8 mouse cellular contexts compared by ENCODE assay signal in the genomic region with DNA sequence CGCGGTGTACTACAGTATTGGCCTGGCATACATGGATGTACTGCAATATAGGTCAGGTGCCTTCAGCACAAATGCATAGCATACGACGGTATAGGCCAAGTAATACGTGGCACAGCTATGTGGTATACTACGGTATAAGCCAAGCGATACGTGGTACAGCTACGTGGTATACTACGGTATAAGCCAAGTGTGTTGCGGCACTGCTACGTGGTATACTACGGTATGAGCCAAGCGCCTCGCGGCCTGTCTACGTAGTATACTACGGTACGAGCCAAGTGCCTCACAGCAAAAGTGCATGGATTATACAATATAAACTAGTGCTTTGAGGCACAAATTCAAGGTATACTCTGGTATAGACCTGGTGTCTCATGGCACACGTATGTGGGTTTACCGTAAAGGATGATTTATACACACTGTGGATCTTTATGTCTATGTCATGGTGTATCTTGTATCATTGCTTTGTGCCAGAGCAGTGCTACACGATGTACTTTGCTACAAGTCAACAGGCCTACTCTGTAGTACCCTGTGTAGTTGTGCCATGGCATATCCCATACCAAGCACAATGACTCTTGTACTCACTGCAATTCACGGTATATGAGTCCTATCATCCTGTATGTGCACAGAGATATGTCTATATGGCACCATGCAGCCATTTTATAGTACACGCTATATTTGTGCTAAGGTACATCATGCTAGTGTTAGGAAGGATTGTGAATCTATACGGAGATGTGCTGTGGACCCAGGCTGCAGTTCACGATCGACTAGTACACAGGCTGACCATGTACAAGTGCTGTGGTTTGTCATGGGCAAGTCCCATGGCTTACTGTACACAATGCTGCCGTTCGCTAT.
DNase-seq lines count a peak whose midpoint lies in the region; ATAC-seq and TF ChIP-seq lines count a peak whose summit lies in the region.

No protein-coding gene starts in this region.

- no peak for DNase-seq in lung, postnatal 36 days
- DNase-seq in liver, embryonic 11.5 days (ENCODE audit: low spot score): no peak
- DNase-seq in stomach, postnatal 0 days (ENCODE audit: low spot score): no peak
- no peak for DNase-seq in spleen, adult 12 weeks (ENCODE audit: low spot score)
- no peak for DNase-seq in spleen, postnatal 4 days (ENCODE audit: low spot score in 2 of 2)
- no peak for DNase-seq in adipocyte (ENCODE audit: low spot score)

- peak overlapping the region; percentile 56 for H3K4me2 ChIP-seq in lung, embryonic 15.5 days
- peak overlapping the region; percentile 43 for H3K4me2 ChIP-seq in forebrain, embryonic 15.5 days (replicated peaks)
- H3K4me2 ChIP-seq in liver, embryonic 11.5 days: peak overlapping the region; percentile 59
- H3K4me2 ChIP-seq in stomach, postnatal 0 days (replicated peaks; ENCODE audit: low read depth): peak overlapping the region; percentile 43

- no peak for TF ChIP-seq CTCF in stomach, postnatal 0 days (IDR thresholded peaks at IDR 0.05; ENCODE audit: low read depth)

- TF ChIP-seq EP300 in stomach, postnatal 0 days (optimal IDR thresholded peaks at IDR 0.05): no peak

- WGBS in lung, embryonic 15.5 days: 56% methylated on average over 29 of the region's 29 CpGs
- 52% methylated on average over 29 of the region's 29 CpGs for WGBS in forebrain, embryonic 15.5 days
- WGBS in liver, embryonic 11.5 days: 59% methylated on average over 29 of the region's 29 CpGs
- 67% methylated on average over 29 of the region's 29 CpGs for WGBS in stomach, postnatal 0 days

- H3K9me3 ChIP-seq in lung, embryonic 15.5 days: peaks cover 24% of the 10 kb centered on the region
- H3K9me3 ChIP-seq in forebrain, embryonic 15.5 days: no peaks in the 10 kb centered on the region
- H3K9me3 ChIP-seq in liver, embryonic 11.5 days (ENCODE audit: control insufficient read depth, low read length): peaks cover 11% of the 10 kb centered on the region; the same call in 1 of the 2 replicates
- 0 out of 2 replicates have a peak, but pooled peaks cover 4% of the 10 kb centered on the region for H3K9me3 ChIP-seq in stomach, postnatal 0 days (ENCODE audit: control insufficient read depth, low read length)

- no peaks in the 10 kb centered on the region for H3K36me3 ChIP-seq in lung, embryonic 15.5 days
- H3K36me3 ChIP-seq in forebrain, embryonic 15.5 days: no peaks in the 10 kb centered on the region
- H3K36me3 ChIP-seq in liver, embryonic 11.5 days (ENCODE audit: control insufficient read depth, insufficient read depth, low read length): no peaks in the 10 kb centered on the region
- no peaks in the 10 kb centered on the region for H3K36me3 ChIP-seq in stomach, postnatal 0 days (ENCODE audit: control insufficient read depth, insufficient read depth, low read length)

- peaks cover 34% of the 10 kb centered on the region for H3K4me1 ChIP-seq in lung, embryonic 15.5 days
- H3K4me1 ChIP-seq in forebrain, embryonic 15.5 days: no peaks in the 10 kb centered on the region
- H3K4me1 ChIP-seq in liver, embryonic 11.5 days (replicated peaks; ENCODE audit: control insufficient read depth, insufficient read depth, low read length): peaks cover 22% of the 10 kb centered on the region
- peaks cover 3% of the 10 kb centered on the region for H3K4me1 ChIP-seq in stomach, postnatal 0 days (replicated peaks; ENCODE audit: control insufficient read depth, insufficient read depth)

- peak; percentile 55; the same call in 1 of the 2 replicates for ATAC-seq in lung, embryonic 15.5 days (ENCODE audit: borderline replicate concordance, extremely low read depth, low FRiP score, low TSS enrichment)
- ATAC-seq in forebrain, embryonic 15.5 days (replicated peaks): no peak
- peak; percentile 75 for ATAC-seq in liver, embryonic 11.5 days (replicated peaks; ENCODE audit: low FRiP score)
- ATAC-seq in stomach, postnatal 0 days (ENCODE audit: low FRiP score, low TSS enrichment): no peak

- H3K27ac ChIP-seq in lung, embryonic 15.5 days: no peak overlapping the region
- no peak overlapping the region for H3K27ac ChIP-seq in forebrain, embryonic 15.5 days (replicated peaks)
- peak overlapping the region; percentile 28; the same call in 1 of the 2 replicates for H3K27ac ChIP-seq in liver, embryonic 11.5 days (ENCODE audit: low read depth, low read length)
- H3K27ac ChIP-seq in stomach, postnatal 0 days (replicated peaks): no peak overlapping the region

- peak overlapping the region; percentile 25 for H3K4me3 ChIP-seq in lung, embryonic 15.5 days
- peak overlapping the region; percentile 33 for H3K4me3 ChIP-seq in forebrain, embryonic 15.5 days
- peak overlapping the region; percentile 28 for H3K4me3 ChIP-seq in liver, embryonic 11.5 days (ENCODE audit: low read depth, low read length)
- 0 out of 2 replicates have a peak overlapping the region, but pooled peaks have one; percentile 8 for H3K4me3 ChIP-seq in stomach, postnatal 0 days (ENCODE audit: low read depth, low read length)

- H3K27me3 ChIP-seq in lung, embryonic 15.5 days: no peaks in the 10 kb centered on the region
- no peaks in the 10 kb centered on the region for H3K27me3 ChIP-seq in forebrain, embryonic 15.5 days
- peaks cover 13% of the 10 kb centered on the region for H3K27me3 ChIP-seq in liver, embryonic 11.5 days (replicated peaks; ENCODE audit: control insufficient read depth, insufficient read depth, low read length)
- H3K27me3 ChIP-seq in stomach, postnatal 0 days (ENCODE audit: control insufficient read depth, insufficient read depth, low read length): no peaks in the 10 kb centered on the region

- H3K9ac ChIP-seq in lung, embryonic 15.5 days: peak overlapping the region; percentile 1; the same call in 1 of the 2 replicates
- no peak overlapping the region for H3K9ac ChIP-seq in forebrain, embryonic 15.5 days (replicated peaks)
- H3K9ac ChIP-seq in liver, embryonic 11.5 days (ENCODE audit: low read depth, low read length): no peak overlapping the region
- H3K9ac ChIP-seq in stomach, postnatal 0 days (ENCODE audit: low read length): no peak overlapping the region

Comparison
In these comparisons a context has a peak if more than half of its experiments do, and no peak if none do; other contexts are left out.
1. ATAC-seq: peak in lung, embryonic 15.5 days (single experiment) and liver, embryonic 11.5 days (single experiment); none in forebrain, embryonic 15.5 days (single experiment) and stomach, postnatal 0 days (single experiment).
2. Peak in every context shown above with its lines, with median percentiles within 50 percentile points of each other: H3K4me2 ChIP-seq and H3K4me3 ChIP-seq.